Mouse (Mus musculus): Measurements from ENCODE around the gene Nthl1. TPM values are rescaled to one million over a fixed set of nuclear protein-coding genes. Genes with fewer than 3 reads are reported as not detected.

Gene Nthl1
- total RNA-seq, 1 experiment from 2014 or later = 2.4 TPM

GRCm38 (mm10) chr17:24617561-24618194 lies 14.8 kb upstream of the Nthl1 start:
- ATAC-seq (ENCODE audit: extremely low read depth, insufficient number of reproducible peaks, low FRiP score, poor library complexity, severe bottlenecking) = no peak

- ATAC-seq (ENCODE audit: extremely low read depth, insufficient number of reproducible peaks, low FRiP score, poor library complexity, severe bottlenecking) = no peak
These were observed 7.0 kb upstream of the Nthl1 start for GRCm38 (mm10) chr17:24625472-24625871.

GRCm38 (mm10) chr17:24628646-24629045 lies 3.8 kb upstream of the Nthl1 start:
- peak; percentile 55; the same call in 1 of the 2 replicates for ATAC-seq (ENCODE audit: extremely low read depth, insufficient number of reproducible peaks, low FRiP score, poor library complexity, severe bottlenecking)

- ATAC-seq (ENCODE audit: extremely low read depth, insufficient number of reproducible peaks, low FRiP score, poor library complexity, severe bottlenecking) = no peak
These were observed 2.4 kb upstream of the Nthl1 start for GRCm38 (mm10) chr17:24630072-24630471.

GRCm38 (mm10) chr17:24632813-24633449 lies 451 bp downstream of the Nthl1 start:
- no peak for ATAC-seq (ENCODE audit: extremely low read depth, insufficient number of reproducible peaks, low FRiP score, poor library complexity, severe bottlenecking)

- no peak for ATAC-seq (ENCODE audit: extremely low read depth, insufficient number of reproducible peaks, low FRiP score, poor library complexity, severe bottlenecking)
These were observed 1.4 kb downstream of the Nthl1 start for GRCm38 (mm10) chr17:24633831-24634230.

GRCm38 (mm10) chr17:24635024-24635423 lies 2.5 kb downstream of the Nthl1 start:
- no peak for ATAC-seq (ENCODE audit: extremely low read depth, insufficient number of reproducible peaks, low FRiP score, poor library complexity, severe bottlenecking)

- no peak for ATAC-seq (ENCODE audit: extremely low read depth, insufficient number of reproducible peaks, low FRiP score, poor library complexity, severe bottlenecking)
These were observed 3.2 kb downstream of the Nthl1 start for GRCm38 (mm10) chr17:24635694-24636093.

- ATAC-seq (ENCODE audit: extremely low read depth, insufficient number of reproducible peaks, low FRiP score, poor library complexity, severe bottlenecking) = no peak
These were observed 4.5 kb downstream of the Nthl1 start for GRCm38 (mm10) chr17:24636781-24637481.

- no peak for ATAC-seq (ENCODE audit: extremely low read depth, insufficient number of reproducible peaks, low FRiP score, poor library complexity, severe bottlenecking)
These were observed 5.7 kb downstream of the Nthl1 start for GRCm38 (mm10) chr17:24638214-24638613.

- ATAC-seq (ENCODE audit: extremely low read depth, insufficient number of reproducible peaks, low FRiP score, poor library complexity, severe bottlenecking) = no peak
These were observed 6.4 kb downstream of the Nthl1 start for GRCm38 (mm10) chr17:24638840-24639239.

GRCm38 (mm10) chr17:24639571-24639988 lies 7.1 kb downstream of the Nthl1 start:
- ATAC-seq (ENCODE audit: extremely low read depth, insufficient number of reproducible peaks, low FRiP score, poor library complexity, severe bottlenecking) = no peak

- ATAC-seq (ENCODE audit: extremely low read depth, insufficient number of reproducible peaks, low FRiP score, poor library complexity, severe bottlenecking) = no peak
These were observed 7.6 kb downstream of the Nthl1 start for GRCm38 (mm10) chr17:24640119-24640518.

GRCm38 (mm10) chr17:24640581-24640980 lies 8.1 kb downstream of the Nthl1 start:
- no peak for ATAC-seq (ENCODE audit: extremely low read depth, insufficient number of reproducible peaks, low FRiP score, poor library complexity, severe bottlenecking)

- no peak for ATAC-seq (ENCODE audit: extremely low read depth, insufficient number of reproducible peaks, low FRiP score, poor library complexity, severe bottlenecking)
These were observed 9.5 kb downstream of the Nthl1 start for GRCm38 (mm10) chr17:24641944-24642343.

GRCm38 (mm10) chr17:24642791-24643343 lies 10.4 kb downstream of the Nthl1 start:
- ATAC-seq (ENCODE audit: extremely low read depth, insufficient number of reproducible peaks, low FRiP score, poor library complexity, severe bottlenecking) = no peak

- ATAC-seq (ENCODE audit: extremely low read depth, insufficient number of reproducible peaks, low FRiP score, poor library complexity, severe bottlenecking) = no peak
These were observed 11.7 kb downstream of the Nthl1 start for GRCm38 (mm10) chr17:24644030-24644715.

GRCm38 (mm10) chr17:24644875-24645721 lies 12.6 kb downstream of the Nthl1 start:
- no peak for ATAC-seq (ENCODE audit: extremely low read depth, insufficient number of reproducible peaks, low FRiP score, poor library complexity, severe bottlenecking)

All from neutrophil, adult 5-6 weeks (primary cell).